Mouse (Mus musculus): ENCODE measurements around the gene Herpud1.
A peak's percentile ranks its signal among the peaks of the same experiment; 100 is the strongest.

Herpud1 gene

DNA sequence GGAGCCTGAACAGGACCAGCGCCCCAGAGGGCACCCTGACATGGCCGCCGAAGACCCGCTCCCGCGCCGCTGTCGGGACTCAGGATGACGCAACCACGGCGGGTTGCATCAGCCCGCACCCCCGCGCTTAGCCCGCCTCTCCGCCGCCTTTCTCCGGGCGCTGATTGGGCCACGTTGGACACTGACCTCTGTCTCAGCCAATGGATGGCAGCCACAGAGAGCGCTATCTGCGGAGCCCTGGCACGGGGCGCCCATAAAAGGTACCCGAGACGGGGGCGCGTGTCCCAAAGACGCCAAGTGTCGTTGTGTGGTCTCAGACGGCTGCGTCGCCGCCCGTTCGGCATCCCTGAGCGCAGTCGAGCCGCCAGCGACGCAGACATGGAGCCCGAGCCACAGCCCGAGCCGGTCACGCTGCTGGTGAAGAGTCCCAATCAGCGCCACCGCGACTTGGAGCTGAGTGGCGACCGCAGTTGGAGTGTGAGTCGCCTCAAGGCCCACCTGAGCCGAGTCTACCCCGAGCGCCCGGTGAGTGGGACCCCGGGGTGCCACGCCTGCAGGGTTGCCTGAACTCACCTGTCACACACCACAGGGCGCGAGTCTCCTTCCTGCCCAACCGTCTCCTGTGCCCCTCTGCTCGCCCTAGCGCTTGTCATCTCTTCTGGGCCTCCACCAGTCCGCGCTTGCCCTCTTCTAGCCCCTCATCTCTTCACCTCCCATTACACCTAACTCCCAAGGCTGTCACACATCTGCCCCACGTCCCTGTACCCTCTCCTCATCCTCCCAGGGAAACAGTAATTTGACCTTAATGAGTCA, at the start of gene Herpud1:
Gene Herpud1 (plus strand): TSS at position 225 of the 813 bp plus-strand sequence.
- DNase-seq (ENCODE audit: low spot score in 2 of 2) = peak; percentile 97

DNA sequence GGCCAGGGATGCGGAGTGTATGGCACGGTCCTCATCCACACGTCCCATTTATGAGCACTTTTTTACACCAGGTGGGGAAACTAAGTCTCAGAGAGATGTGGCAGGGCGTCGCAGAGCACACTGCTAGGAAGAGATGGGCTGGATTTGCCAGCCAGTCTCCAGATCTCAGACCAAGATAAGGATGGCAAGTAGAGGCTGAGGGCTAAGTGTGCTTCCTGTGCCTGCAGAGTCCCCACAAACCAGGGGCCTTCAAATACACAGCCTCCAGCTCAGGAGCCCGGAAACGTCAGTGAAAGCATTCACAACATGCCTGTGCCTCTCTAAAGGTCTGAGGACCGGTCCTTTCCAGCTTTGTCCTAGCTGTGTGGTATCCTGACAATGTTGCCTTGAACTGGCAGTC, 48.7 kb upstream of the Herpud1 start:
- no peak for DNase-seq (ENCODE audit: low spot score in 2 of 2)

DNA sequence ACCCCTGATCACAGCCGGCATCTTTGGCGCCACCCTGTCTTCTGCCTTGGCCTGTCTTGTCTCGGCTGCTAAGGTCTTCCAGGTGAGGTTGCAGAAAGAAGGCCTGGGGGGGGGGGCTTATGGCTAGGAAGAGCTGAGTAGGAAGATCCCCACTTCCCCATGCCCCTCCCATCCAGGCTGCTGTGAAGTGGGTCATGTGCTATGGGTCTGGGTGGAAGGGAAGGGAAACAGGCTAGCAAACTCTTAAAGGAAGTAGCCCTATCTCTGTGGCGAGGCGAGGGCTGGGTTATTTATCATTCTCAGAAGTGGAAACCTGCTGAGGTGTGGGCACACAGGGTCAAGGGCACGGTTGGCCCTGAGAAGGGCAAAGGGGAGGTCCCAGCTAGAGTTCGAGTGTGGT, 45.4 kb upstream of the Herpud1 start:
- DNase-seq (ENCODE audit: low spot score in 2 of 2) = no peak

DNA sequence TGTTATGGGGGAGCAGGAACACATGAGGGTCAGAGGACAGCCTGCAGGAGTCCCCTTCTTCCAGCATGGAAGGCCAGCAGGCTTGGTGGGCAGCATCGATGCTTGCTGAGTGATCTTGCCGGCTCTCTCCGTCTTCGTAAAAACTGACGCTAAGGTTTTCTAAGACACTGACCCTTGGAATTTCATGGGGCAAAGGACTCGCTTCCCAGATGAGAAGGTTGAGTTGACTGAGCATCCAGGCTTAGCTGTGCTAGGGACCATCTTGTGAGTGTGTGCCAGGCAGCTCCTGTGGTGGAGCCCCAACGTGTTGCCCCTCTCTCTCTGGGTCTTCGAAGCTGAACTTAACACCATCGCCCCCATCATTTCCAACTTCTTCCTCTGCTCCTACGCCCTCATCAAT, 43.5 kb upstream of the Herpud1 start:
- no peak for DNase-seq (ENCODE audit: low spot score in 2 of 2)

DNA sequence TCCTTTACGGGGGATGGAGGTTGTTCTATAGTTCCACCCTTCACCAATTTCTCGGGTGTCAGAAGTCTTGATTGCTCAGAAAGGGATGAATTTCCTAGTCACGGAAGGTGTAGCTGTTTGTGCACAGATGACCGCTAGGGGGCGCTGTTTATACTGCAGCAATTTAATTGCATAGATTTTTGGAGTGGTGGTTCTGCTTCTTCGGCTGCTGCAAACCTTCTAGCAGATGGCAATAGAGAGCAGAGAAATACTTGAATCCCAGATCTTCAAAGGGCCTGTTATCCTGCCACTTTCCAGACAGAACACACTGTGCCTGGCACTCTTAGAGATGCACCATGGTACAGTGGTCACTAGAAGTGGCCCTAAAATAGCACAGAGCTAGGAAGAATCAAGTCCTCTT, 42.9 kb upstream of the Herpud1 start:
- DNase-seq (ENCODE audit: low spot score in 2 of 2) = peak; percentile 64 to 86

DNA sequence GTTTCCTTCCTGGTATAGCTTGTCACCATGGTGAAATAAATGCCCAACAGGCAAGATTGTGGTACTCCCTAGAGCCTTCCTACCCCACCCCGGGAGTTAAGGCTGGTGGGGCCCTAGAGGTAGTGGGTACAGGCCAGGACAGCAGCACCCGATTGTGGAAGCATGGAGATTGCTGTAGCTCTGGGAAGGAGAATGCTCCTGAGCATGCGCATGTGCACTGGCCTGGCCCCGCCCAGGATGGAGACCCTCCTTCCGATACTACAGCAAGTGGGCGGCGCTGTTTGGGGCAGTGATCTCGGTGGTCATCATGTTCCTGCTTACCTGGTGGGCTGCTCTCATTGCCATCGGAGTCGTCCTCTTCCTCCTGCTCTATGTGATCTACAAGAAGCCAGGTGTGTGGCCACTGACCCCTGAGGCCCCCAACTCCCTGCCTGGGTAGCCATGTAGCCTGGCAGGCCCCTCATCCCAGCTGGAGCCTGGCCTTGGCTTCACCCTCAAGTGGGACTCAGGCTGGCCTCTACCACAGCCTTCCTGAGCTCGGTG, 42.4 kb upstream of the Herpud1 start:
- peak in 1 of 2 experiments; percentile 26 for DNase-seq (ENCODE audit: low spot score in 2 of 2)

DNA sequence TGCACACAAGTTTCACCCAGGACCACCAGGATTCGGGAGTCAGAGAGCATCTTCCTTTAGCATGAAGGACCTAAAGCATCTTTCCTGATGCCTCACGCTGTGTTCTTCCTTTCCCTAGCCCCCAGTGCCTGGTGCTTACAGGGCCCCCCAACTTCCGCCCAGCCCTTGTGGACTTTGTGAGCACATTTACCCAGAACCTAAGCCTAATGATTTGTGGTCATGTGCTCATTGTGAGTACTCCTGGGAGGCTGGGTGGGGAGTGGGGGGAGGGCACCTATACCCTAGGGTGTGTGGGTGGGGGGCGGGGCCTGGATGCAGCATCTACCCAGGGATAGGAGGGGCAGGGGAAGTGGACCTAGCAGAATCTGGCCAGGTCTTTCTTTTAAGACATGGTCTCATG, 40.6 kb upstream of the Herpud1 start:
- DNase-seq (ENCODE audit: low spot score in 2 of 2) = no peak

DNA sequence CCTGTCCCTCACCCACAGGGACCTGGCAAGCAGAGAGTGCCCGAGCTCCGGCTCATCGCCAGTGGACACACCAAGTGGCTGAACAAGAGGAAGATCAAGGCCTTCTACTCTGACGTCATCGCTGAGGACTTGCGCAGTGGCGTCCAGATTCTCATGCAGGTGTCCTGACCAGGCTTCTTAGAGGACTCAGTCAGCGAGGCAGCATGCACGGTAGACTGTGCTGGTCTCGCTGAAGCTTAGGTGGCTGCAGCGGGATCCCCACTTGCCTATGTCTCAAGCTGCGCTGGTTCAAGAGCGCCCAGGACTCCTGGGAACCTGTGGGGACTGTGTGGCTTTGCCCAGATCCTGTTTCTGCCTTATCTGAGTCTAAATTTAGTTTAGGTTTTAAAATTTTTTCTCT, 40.0 kb upstream of the Herpud1 start:
- DNase-seq (ENCODE audit: low spot score in 2 of 2) = peak in 1 of 2 experiments; percentile 26

DNA sequence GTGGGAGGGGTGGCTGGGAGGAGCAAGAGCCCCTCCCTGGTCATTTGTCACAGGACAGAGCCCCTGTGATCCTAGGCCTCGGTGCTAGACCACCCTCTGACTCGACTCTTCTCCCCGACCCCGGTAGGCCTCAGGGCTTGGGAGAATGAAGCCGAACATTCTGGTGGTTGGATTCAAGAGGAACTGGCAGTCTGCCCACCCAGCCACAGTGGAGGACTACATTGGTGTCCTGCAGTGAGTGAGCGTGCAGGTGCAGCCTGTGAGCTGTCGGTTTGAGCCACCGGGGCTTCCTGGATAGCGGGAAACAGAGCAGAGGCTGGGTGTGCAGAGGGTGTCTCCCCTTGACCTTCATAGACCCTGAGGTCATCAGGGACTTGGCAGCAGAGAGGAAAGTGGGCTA, 37.8 kb upstream of the Herpud1 start:
- peak in 1 of 2 experiments; percentile 43 for DNase-seq (ENCODE audit: low spot score in 2 of 2)

DNA sequence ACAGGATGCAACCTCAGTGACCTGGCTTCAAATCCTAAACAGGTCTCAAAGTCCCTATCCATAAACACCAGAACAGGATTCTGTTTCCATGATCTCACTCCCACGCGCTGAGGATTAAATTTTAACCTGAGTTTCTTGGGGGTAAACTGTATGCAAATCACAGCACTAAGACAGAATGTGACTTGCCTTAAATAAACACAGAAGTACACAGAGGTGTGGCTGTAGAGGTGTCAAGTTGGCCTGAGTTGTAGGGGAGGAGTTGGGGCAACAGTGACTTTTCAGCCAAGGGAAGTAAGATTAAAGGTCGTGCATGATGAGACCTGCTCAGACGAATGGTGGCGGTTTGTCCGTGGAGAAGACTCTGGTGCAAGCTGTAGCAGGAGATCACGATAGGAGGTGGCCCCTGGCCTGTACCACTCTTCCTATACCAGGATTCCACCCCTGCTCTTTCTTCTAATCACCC, 32.1 kb upstream of the Herpud1 start:
- DNase-seq (ENCODE audit: low spot score in 2 of 2) = peak in 1 of 2 experiments; percentile 39

DNA sequence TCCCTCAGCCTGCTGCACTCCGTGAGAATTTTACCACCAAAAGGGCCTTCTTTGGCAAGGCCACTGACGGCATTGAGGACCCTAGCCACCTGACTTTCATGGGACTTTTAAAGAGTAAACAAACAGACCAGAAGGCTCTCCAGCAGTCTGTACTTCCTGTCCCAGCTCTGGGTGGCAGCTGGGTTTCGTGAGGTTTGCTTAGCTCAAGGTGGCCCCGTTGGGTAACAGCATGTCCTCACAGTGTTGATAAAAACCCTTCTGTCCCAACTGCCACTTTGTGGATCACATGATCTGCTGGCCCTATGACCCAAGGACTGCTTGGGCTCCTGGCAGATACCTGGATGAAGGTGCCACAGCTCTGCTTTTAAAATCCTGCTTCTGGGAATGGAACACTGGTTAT, 31.7 kb upstream of the Herpud1 start:
- DNase-seq (ENCODE audit: low spot score in 2 of 2) = peak in 1 of 2 experiments; percentile 67

DNA sequence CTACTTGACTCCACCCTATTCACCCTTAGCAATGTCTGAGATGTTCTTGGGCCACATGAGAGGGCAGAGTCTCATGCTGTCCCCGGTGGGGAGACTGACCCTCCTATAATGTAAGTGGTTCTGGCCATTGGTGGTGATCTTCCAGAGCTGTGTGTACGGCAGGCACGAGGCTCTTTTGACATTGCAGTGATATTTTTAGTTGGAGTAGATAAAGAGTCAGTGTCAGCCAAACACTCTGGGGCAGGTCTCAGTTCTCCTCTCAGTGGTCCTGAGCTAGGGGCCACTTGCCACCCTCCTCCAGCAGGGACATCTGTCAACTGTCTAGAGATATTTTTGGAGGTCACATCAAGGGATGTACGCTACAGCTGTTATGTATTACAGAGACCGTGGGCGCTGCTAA, 29.0 kb upstream of the Herpud1 start:
- no peak for DNase-seq (ENCODE audit: low spot score in 2 of 2)

DNA sequence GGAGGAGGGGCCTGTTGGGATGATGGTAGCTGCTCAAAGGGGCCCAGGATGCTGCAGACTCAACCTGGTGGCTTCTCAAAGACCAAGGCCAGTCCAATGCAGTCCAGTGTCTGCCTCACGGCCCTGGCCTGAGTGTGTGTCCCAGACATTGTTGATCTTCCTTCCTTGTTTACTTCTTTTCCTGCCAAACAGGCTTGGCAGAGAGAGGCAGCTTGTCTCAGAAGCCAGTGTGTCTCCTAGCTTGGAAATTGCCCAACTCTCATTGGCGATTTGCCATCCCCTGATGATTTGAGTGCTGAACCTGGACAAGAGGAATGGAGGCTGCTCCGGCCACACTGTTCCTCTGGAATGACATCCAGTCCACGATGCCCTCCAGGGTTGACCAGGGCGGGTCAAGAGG, 27.7 kb upstream of the Herpud1 start:
- DNase-seq (ENCODE audit: low spot score in 2 of 2) = peak in 1 of 2 experiments; percentile 24

DNA sequence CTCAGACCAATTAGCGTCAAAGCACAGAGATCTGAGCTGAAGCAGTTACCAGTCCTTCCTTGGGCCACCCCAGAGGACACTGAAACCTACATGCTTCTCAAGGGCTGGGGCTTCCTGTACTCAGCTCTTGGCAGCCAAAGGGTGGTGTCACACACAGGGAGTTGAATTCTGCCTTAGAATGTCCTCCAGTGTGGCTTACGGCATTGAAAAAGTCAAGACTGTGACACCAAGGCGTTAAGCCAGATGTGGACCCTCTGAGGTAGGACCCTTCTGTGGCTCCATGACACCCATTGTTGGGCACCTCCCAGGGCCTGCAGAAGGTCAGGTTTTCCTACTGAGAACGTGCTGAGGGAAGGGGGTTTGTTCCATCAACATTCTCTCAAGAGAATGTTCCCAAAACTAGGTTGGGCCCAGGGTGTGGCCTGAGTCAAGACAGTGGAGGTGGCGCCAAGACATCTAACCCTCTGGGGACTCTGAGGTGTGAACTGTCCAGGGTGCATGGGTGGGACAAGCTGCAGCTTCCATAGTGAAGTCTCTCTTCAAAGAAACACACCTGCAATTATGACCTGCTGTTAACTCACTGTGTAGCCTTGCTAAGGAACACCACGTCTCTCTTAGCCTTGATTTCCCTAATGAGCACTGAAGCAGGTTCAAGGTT, 24.3 kb upstream of the Herpud1 start:
- DNase-seq (ENCODE audit: low spot score in 2 of 2) = no peak

DNA sequence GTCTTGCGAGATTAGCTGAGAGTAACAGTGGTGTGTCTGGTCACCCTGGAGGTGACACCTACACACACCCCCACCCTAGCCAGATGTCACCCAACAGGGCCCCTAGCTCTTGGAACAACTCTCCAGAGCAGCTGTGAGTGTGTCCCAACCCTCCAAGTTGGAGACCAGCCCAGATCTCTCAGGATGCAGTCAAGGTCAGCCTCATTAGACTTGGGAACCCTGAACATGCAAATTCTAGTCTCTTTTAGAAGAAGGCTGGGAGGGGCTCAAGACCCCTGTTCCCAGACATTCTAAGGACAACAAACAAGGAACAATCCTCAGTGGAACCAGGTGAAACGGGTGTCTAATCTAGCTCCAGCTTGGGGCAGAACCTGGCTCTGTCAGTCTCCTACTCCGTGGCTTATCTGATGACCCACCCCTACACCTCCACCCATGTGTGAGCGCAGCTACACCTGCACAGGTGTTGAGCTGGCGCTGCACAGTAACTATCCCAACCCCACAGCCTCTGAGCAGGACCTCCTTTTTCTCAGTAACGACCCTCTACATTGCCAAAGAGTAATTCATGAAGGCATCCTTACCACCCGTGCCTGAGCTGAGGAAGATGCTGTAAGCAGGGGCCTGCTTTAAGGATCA, 23.5 kb upstream of the Herpud1 start:
- no peak for DNase-seq (ENCODE audit: low spot score in 2 of 2)

DNA sequence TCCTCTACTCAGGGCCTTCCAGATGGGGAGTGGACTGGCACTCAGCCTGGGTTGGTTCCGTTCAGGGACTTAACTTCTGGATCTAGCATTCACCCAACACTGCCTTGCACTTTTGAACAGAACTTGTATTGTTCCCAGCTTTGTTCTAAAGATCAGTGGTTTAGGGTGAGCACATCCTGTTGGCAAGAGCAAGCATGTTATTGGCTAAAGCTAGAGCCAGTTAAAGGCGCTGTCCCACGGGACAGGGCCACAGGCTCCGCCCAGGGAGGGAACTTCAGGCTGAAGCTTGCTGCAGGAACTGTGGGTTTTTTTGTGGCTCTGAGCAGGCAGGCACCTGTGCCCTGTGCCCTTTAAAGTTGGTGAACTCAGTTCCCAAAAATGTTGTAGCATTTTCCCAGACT, 22.9 kb upstream of the Herpud1 start:
- DNase-seq (ENCODE audit: low spot score in 2 of 2) = peak in 1 of 2 experiments; percentile 85

DNA sequence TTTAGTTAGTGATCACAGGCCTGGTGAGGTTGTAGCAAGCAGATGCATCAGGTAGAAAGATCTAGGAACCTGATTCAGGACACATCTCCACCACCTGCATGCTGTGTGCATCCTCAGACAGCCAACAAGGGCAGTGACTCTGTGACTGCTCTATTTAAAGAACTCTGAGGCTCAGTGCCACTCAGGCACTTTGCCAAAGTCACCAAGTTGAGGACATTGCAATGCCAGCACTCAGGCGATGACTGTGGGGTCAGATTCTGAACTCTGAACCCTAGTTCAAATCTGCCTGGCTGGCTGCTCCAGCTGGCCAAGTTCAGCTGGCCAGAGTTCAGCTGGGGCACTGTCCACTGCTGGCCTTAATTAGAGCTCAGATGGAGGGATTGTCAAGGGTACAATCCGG, 22.3 kb upstream of the Herpud1 start:
- no peak for DNase-seq (ENCODE audit: low spot score in 2 of 2)

DNA sequence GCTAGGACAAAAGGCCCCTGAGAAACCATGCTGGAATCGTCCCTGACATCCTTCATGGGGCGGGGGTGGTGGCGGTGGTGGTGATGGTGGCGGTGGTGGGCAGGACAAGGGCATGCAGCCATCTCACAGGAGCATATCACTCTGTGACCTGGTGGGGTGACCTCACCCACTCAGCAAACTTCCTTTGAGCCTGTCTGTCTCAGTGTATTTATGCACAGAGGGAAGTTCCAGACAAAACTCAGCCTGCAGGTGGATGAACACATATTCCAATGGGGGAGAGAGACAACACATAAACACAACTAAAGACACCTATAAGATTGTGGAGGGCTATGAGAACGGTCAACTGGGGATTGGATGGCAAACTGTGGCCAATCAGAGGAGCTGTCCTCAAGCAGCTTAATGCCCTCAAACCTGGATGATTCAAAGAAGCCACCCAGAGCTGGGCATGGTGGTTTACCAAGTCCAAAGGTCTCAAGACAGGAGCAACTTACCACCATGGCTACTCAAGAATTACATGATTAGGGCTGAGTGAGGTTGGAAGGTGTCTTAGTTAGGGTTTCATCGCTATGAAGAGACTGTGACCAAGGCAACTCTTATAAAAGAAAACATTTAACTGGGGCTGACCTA, 21.4 kb upstream of the Herpud1 start:
- peak in 1 of 2 experiments; percentile 27 for DNase-seq (ENCODE audit: low spot score in 2 of 2)

DNA sequence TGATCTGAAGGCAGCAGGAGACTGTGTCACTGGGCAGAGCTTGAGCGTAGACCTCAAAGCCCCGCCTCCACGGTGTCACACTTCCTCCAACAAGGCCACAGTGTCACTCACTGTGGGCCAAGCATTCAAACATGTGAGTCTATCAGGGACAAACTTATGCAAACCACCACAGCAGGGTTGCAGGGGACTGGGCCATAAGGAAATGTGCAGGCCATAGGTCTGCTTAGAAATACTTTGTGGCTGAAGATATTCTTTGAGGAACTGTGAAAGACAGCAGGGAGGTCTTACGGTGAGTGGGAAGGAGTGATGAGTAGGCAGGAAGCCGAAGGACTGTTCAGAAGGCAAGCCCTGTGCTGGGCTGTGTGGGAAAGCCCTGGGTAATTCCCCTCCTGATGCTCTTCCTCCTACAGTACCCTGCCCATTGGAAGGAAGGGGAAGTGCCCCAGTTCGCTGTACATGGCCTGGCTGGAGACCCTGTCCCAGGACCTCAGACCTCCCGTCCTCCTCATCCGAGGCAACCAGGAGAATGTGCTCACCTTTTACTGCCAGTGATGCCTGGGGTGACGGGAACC, 20.7 kb upstream of the Herpud1 start:
- DNase-seq (ENCODE audit: low spot score in 2 of 2) = peak in 1 of 2 experiments; percentile 86

DNA sequence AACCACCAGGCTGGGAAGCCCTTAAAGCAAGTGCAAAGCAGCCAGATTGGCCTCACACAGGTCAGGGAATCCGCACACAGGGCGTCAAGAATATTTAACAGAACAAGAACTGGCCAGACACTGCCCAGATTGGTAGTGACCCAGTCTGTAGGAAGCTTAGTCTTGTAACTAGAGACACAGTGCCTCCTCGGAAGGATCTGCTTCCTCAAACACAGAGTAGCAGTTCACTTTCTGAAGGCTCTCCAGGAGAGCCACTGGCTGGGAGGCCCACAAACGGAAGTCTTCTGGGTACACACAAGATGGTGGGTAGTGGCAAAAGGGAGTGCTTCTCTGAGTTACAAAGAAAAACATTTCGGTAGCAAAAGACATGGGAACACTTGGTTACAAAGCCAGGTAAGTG, 15.4 kb upstream of the Herpud1 start:
- DNase-seq (ENCODE audit: low spot score in 2 of 2) = no peak

DNA sequence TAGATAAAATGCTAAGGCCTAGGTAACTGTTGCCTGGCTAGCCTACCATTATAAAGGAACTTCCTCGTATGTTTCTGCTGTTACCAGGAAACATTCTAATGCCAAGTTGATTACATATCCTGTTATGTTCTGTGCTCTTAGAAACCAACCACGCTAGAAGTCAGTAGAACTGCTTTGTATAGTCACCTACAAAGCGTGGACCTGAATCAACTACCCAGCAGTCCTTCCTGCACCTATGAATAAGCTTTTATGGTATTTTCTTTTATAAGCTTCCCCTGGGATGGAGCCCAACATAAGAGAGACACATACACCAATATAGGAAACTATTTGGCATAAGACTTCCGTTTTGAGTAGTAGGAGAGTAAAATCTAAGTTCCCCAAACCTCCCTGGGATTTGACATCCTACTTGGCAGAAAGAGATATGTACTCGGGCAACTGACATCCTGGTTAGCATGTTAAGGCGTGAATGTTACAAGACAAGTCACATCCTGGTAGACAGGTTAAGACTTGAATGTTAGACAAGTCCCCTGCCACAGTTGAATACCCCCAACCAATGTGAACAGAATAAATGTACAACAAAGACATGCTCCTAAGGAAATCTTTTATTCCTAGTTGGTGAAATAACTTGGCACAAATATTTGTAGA, 13.2 kb upstream of the Herpud1 start:
- DNase-seq (ENCODE audit: low spot score in 2 of 2) = no peak
